ENCODE assay signal across 12 mouse cellular contexts in the genomic region with DNA sequence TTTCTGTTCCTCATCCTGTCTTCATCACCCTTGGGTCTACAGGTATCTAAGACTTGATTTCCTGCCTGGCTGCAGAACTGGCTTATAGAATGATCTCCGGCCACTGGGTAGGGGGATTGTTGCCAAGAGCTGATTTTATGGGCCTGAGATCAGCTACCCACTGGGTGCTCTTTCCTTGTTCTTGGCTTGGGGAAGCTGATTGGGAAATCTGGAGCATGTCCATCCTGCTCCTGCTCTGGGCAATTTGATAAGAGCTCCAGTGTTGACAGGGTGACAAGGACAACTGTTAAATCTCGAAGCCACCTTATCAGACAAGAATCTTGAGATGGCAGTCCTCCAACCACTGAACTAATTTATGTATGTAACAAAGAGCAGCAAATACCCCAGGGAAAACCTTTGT.
DNase-seq lines count a peak whose midpoint lies in the region; ATAC-seq and TF ChIP-seq lines count a peak whose summit lies in the region.
"Had no signal": no experiment of that assay in that cellular context is flagged by ENCODE, and none has a peak within 500 bp of the region (broad histone marks: within the 10 kb centered on the region; RNA-seq: fewer than 3 reads in every experiment).

No protein-coding gene starts in this region.

- H3K9me3 ChIP-seq in lung, embryonic 16.5 days (ENCODE audit: control insufficient read depth, low read length) = no peaks in the 10 kb centered on the region
- H3K9me3 ChIP-seq in forebrain, embryonic 16.5 days (ENCODE audit: control insufficient read depth, low read length) = no peaks in the 10 kb centered on the region
- H3K9me3 ChIP-seq: heart, embryonic 13.5 days; liver, embryonic 13.5 days; neural tube, embryonic 13.5 days had no signal

- no peaks in the 10 kb centered on the region for H3K27me3 ChIP-seq in lung, embryonic 16.5 days (ENCODE audit: control insufficient read depth, insufficient read depth, low read depth, low read length)
- H3K27me3 ChIP-seq in forebrain, embryonic 16.5 days (replicated peaks; ENCODE audit: control insufficient read depth, insufficient read depth, low read length) = no peaks in the 10 kb centered on the region
- H3K27me3 ChIP-seq: heart, embryonic 13.5 days; liver, embryonic 13.5 days; neural tube, embryonic 13.5 days had no signal

- no peak for TF ChIP-seq CTCF in lung, adult 2 months (IDR thresholded peaks at IDR 0.05; ENCODE audit: insufficient read depth, low read length)

- peak; percentile 91 for DNase-seq in heart, adult 11 months
- no peak for DNase-seq in heart, postnatal 4 days
- DNase-seq in lung, adult 2 months = no peak
- DNase-seq in brain, adult 2 months (ENCODE audit: low read depth, low spot score) = peak; percentile 96
- peak; percentile 83 for DNase-seq in cerebellum, postnatal 25 days
- no peak for DNase-seq in kidney, adult 18-20 months
- DNase-seq: liver, embryonic 13.5 days; thymus, adult 2 months had no signal

- H3K9ac ChIP-seq in lung, embryonic 16.5 days (ENCODE audit: low read length) = no peak overlapping the region
- no peak overlapping the region for H3K9ac ChIP-seq in forebrain, embryonic 16.5 days (replicated peaks; ENCODE audit: low read depth, low read length)
- H3K9ac ChIP-seq: heart, embryonic 13.5 days; liver, embryonic 13.5 days; neural tube, embryonic 13.5 days had no signal

- 26% methylated on average over 2 of the region's 2 CpGs for WGBS in lung, embryonic 16.5 days
- 30% methylated on average over 2 of the region's 2 CpGs for WGBS in lung, adult 2 months
- 70% methylated on average over 2 of the region's 2 CpGs for WGBS in forebrain, embryonic 16.5 days

- H3K4me1 ChIP-seq in lung, embryonic 16.5 days (replicated peaks; ENCODE audit: control insufficient read depth, insufficient read depth, low read length) = no peaks in the 10 kb centered on the region
- H3K4me1 ChIP-seq in lung, adult 2 months (ENCODE audit: control insufficient read depth, insufficient read depth, low read length) = 0 out of 2 replicates have a peak, but pooled peaks cover 3% of the 10 kb centered on the region
- H3K4me1 ChIP-seq in forebrain, embryonic 16.5 days (replicated peaks; ENCODE audit: control insufficient read depth, insufficient read depth, low read length) = no peaks in the 10 kb centered on the region
- H3K4me1 ChIP-seq: neural tube, embryonic 13.5 days had no signal

- no peak overlapping the region for H3K27ac ChIP-seq in lung, embryonic 16.5 days (ENCODE audit: low read length)
- H3K27ac ChIP-seq in forebrain, embryonic 16.5 days (ENCODE audit: low read length) = no peak overlapping the region
- H3K27ac ChIP-seq: heart, embryonic 13.5 days; liver, embryonic 13.5 days; neural tube, embryonic 13.5 days had no signal

- H3K4me2 ChIP-seq in lung, embryonic 16.5 days (ENCODE audit: low read depth, low read length) = no peak overlapping the region
- H3K4me2 ChIP-seq in forebrain, embryonic 16.5 days (ENCODE audit: low read length) = no peak overlapping the region
- H3K4me2 ChIP-seq: heart, embryonic 13.5 days; liver, embryonic 13.5 days; neural tube, embryonic 13.5 days had no signal

- no peak overlapping the region for H3K4me3 ChIP-seq in lung, embryonic 16.5 days (ENCODE audit: low read length)
- H3K4me3 ChIP-seq in lung, adult 2 months (replicated peaks; ENCODE audit: extremely low read depth, low read depth, low read length) = no peak overlapping the region
- H3K4me3 ChIP-seq in forebrain, embryonic 16.5 days (replicated peaks; ENCODE audit: low read length) = no peak overlapping the region
- H3K4me3 ChIP-seq: heart, embryonic 13.5 days; liver, embryonic 13.5 days; neural tube, embryonic 13.5 days had no signal

- no peak for TF ChIP-seq POLR2A in lung, adult 2 months (IDR thresholded peaks at IDR 0.05; ENCODE audit: borderline replicate concordance, extremely low read depth, low read depth, low read length)

- 0 out of 2 replicates have a peak, but pooled peaks have one; percentile 47 for ATAC-seq in lung, embryonic 16.5 days (ENCODE audit: low read depth)
- ATAC-seq in forebrain, embryonic 16.5 days = no peak

- no peaks in the 10 kb centered on the region for H3K36me3 ChIP-seq in lung, embryonic 16.5 days (ENCODE audit: control insufficient read depth, insufficient read depth, low read length)
- no peaks in the 10 kb centered on the region for H3K36me3 ChIP-seq in forebrain, embryonic 16.5 days (ENCODE audit: control insufficient read depth, insufficient read depth)
- H3K36me3 ChIP-seq: heart, embryonic 13.5 days; liver, embryonic 13.5 days; neural tube, embryonic 13.5 days had no signal

Comparison
In these comparisons a context has a peak if more than half of its experiments do, and no peak if none do; other contexts are left out.
1. DNase-seq: peak in heart, adult 11 months (single experiment), brain, adult 2 months (single experiment) and cerebellum, postnatal 25 days (2 of 2); none in heart, postnatal 4 days (single experiment), lung, adult 2 months (single experiment) and kidney, adult 18-20 months (single experiment).